Mouse (Mus musculus): Measurements from ENCODE around the gene Cabcoco1.

The Cabcoco1 gene

DNA sequence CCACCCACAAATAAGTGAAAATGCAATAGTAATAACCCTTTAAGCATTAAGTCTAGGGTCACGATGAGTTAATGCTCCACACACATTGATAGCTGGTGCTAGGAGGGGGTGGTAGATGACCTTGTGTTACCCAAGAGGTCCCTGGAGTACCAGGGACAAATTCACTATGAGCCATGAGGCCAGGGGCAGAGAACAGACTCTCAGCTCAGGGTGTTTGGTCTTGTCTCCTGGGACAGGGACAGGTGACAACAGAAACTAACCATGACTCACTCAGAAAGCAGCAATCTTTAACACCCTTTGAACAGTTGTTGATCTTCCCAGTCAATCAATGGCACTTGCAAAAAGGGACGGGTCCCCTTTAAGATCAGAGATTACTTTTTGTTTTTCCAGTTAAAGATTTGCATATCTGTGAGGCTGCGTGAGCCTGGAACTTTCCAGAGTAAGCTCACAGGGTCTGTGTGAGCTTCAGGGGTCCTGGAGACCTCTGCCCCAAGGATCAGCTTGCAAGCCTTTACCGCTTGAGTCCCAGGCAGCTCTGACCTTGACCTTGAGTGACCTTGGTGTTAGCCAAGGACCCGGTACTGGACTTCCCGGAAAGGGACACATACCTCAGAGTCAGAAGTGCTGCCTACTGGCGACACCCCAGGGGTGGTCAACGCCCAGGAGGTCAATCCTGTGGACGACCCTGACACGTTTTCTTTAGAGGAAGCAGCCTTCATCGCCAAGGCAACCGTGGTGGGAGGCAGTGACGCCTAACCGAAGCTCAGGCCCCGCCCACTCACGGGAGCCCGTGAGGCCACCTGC is at the start of gene Cabcoco1:
Gene Cabcoco1 (minus strand): TSS at position 758 of the 804 bp plus-strand sequence.
- DNase-seq (ENCODE audit: low read depth, low spot score), result peak; percentile 94
- no peaks in the 10 kb centered on the region for H3K27me3 ChIP-seq (ENCODE audit: control insufficient read depth, insufficient read depth, low read length, poor library complexity, severe bottlenecking)
- no peaks in the 10 kb centered on the region for H3K36me3 ChIP-seq (ENCODE audit: control insufficient read depth, insufficient read depth, low read length, poor library complexity, severe bottlenecking)

DNA sequence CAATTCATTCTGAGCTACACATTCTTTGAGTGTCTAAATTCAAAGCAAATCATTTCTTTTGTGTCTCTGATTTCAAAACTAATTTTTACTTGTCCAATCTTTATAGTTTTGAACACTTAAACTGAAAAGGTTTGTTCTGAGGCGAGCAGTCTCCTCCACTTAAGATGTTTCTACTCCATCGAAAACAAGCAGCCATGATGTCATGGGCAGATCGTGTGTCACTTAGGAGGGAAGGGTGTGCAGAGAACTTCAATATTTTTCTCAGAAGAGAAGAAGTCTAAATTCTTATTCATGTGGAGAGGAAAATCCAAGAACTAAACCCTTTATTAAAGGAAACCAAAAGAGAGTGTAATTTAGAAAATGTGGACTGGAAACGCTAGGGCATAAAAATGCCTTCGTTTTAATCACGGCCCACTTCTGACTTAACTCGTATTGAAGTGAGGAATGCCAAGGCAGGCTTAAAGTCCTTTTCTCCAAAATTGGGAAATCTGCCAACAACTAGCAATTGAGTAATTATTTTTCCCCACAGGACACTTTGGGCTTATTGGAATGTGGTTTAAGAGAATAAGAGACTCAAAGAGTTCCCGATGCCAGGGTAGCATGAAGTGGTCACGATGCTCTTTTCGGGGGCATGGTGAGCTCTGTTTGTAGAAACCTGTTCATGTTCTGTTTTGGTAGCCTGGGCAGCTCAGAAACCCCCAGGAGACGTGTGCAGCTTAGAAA is 48.0 kb upstream of the Cabcoco1 start:
- Histone ChIP-seq H3K27me3 (ENCODE audit: control insufficient read depth, insufficient read depth, low read length, poor library complexity, severe bottlenecking) (no peaks in the 10 kb centered on the region), H3K36me3 (ENCODE audit: control insufficient read depth, insufficient read depth, low read length, poor library complexity, severe bottlenecking) (no peaks in the 10 kb centered on the region)
- no peak for DNase-seq (ENCODE audit: low read depth, low spot score)

DNA sequence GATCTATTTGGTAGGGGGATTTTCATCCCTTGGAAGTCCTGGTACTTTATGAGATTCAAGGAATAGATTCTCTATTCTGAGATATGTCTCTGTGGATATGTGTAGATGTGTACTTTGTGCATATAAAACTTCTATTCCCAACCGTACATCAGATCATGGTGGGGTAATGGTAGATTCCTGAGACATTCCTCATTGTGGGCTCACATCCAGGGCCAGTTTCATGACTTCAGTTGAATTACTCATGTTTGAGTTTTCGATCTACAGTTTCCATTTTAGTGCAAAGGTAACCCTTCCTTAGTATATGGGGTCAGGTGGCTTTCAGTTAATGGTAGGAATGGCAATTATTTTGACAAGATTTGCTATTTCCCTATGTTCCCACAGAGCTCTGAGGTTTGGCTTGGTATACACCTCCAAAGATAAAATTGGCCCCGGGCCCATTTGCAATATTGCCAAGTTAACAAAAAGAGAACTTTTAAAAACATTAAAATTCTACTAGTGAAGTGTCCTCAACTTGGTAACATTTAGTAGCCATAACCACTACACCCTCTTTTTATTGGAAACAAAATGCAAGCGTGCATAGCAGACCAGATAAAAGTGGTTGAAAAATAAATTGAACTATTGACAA is 45.8 kb upstream of the Cabcoco1 start:
- no peaks in the 10 kb centered on the region for H3K36me3 ChIP-seq (ENCODE audit: control insufficient read depth, insufficient read depth, low read length, poor library complexity, severe bottlenecking)
- no peak for DNase-seq (ENCODE audit: low read depth, low spot score)
- no peaks in the 10 kb centered on the region for H3K27me3 ChIP-seq (ENCODE audit: control insufficient read depth, insufficient read depth, low read length, poor library complexity, severe bottlenecking)

DNA sequence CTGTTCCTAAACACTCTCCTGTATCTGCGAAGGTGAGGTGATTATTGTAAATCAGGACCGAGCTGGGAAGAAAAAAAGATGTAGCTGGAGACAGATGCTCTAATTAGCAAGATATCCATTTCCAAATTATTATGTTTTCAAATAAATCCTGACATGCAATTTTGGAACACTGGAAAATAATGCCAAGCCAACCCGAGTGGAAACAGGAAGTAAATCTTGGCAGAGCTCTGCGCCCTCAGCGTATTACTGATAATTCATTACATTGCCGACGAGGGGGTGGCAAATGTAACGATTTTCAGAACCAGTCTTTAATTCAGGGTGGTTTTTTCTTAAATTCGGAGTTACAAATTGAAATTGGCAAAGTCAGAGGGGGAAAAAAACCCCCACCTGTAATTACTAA is 35.6 kb upstream of the Cabcoco1 start:
- Histone ChIP-seq H3K27me3 (ENCODE audit: control insufficient read depth, insufficient read depth, low read length, poor library complexity, severe bottlenecking) (no peaks in the 10 kb centered on the region), H3K36me3 (ENCODE audit: control insufficient read depth, insufficient read depth, low read length, poor library complexity, severe bottlenecking) (no peaks in the 10 kb centered on the region)
- no peak for DNase-seq (ENCODE audit: low read depth, low spot score)

DNA sequence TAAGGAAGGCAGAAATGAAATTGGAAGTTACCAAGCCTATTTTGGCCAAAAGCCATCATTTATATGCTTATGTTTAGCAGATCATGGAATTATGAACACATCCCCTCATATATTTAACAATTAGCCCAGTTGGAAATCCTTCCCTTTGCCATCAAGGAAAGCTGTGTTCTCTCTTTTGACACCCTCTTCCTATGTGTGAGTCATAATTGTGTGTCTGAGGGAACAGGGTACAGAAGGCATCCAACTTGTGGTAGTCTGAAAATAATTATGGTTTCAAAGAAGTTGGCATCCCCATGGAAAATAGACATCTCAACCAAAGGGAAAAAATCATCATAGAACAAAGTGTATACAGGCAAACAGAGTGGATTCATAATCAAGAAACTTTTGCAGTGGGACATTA is 26.5 kb upstream of the Cabcoco1 start:
- H3K27me3 ChIP-seq (ENCODE audit: control insufficient read depth, insufficient read depth, low read length, poor library complexity, severe bottlenecking), result no peaks in the 10 kb centered on the region
- DNase-seq (ENCODE audit: low read depth, low spot score), result no peak
- no peaks in the 10 kb centered on the region for H3K36me3 ChIP-seq (ENCODE audit: control insufficient read depth, insufficient read depth, low read length, poor library complexity, severe bottlenecking)

DNA sequence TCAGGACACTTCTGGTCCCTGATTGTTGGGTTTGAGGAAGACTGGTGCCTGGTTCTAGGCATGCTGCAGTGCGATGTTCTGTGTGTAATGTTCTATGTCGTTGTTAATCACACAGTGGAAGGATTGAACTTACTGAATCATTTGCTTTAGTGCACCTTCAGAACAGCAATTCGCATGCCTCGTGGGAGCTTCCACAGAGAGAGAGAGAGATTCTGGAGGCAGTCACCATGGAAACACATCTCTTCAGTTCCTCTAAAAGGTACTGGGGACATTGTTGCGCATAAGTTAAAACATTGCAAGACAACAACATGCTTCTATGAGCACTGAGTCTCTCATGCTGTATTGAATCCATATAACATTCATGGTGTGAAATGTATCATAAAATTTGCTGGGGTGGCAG is 20.6 kb upstream of the Cabcoco1 start:
- DNase-seq (ENCODE audit: low read depth, low spot score), result no peak
- Histone ChIP-seq H3K36me3 (ENCODE audit: control insufficient read depth, insufficient read depth, low read length, poor library complexity, severe bottlenecking) (no peaks in the 10 kb centered on the region), H3K27me3 (ENCODE audit: control insufficient read depth, insufficient read depth, low read length, poor library complexity, severe bottlenecking) (no peaks in the 10 kb centered on the region)

DNA sequence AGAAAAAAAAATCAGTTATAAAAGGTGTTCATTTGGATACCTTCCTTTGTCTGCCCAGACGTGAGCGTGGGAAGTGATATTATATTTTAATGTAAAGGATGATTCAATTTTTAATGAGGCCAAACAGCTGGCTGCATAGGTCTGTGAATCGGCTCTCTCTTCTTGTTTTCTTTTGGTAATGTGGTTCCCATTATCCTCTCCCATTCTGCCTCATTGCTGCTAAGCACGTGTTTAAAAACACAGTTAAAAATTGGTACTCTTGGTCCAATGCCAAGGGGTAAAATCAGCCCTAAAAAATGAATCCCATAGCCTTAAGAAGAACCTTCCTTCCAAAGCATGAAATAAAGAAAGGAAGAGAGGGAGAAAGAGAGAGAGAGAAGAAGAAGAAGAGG is 17.1 kb upstream of the Cabcoco1 start:
- no peaks in the 10 kb centered on the region for H3K27me3 ChIP-seq (ENCODE audit: control insufficient read depth, insufficient read depth, low read length, poor library complexity, severe bottlenecking)
- no peak for DNase-seq (ENCODE audit: low read depth, low spot score)
- H3K36me3 ChIP-seq (ENCODE audit: control insufficient read depth, insufficient read depth, low read length, poor library complexity, severe bottlenecking), result no peaks in the 10 kb centered on the region

DNA sequence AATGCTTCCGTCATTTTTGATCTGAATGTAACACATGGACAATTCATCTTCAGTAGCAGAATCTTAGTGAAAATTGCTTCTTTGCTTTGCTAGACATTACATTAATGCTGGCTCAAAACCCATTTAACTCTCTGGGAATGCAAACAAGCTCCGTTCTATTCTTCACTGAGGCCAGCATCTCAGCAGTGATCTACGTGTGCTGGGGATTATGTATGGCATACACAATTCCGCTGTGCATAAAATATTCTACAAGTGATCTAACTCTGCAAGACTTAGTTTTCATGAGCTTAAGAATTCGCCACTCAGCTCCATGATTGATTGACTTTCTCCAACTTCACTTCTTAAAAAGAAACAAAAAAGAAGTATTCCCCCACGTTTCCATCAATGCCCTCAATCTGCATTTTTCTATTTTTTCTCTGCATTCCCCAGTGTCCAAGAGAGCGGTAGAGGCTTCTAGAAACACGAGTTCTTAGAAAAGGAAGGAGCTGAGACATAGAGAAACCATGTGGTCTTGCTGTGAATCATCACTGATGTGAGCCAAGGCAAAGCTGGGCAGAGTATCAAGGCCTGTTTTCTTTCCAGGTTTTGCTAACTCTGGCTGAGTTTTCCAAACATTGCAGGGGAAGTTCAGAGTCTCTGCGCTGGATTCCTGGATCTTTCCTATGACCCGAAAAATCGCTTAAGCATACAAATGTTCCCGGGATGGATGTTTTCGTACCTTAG is 16.6 kb upstream of the Cabcoco1 start:
- no peak for DNase-seq (ENCODE audit: low read depth, low spot score)
- Histone ChIP-seq H3K36me3 (ENCODE audit: control insufficient read depth, insufficient read depth, low read length, poor library complexity, severe bottlenecking) (no peaks in the 10 kb centered on the region), H3K27me3 (ENCODE audit: control insufficient read depth, insufficient read depth, low read length, poor library complexity, severe bottlenecking) (no peaks in the 10 kb centered on the region)

DNA sequence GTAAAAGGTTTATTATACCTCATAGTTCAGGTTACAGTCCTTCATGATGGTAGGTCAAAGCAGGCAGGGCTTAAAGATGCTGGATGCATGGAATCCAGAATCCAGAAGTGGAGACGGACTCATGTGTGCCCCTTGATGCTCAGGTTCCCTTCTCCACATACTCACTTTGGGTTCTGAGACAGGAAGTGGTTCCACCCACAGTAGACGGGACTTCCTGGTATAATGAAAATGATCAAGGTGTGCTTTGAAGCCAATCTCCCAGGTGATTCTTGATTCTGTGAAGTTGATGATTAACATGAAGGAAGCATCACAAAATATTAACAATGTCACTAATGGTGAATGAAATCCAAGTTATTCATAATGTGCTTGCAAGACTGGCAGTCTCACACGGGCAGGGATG is 12.0 kb upstream of the Cabcoco1 start:
- peak; percentile 3 for DNase-seq (ENCODE audit: low read depth, low spot score)
- no peaks in the 10 kb centered on the region for H3K36me3 ChIP-seq (ENCODE audit: control insufficient read depth, insufficient read depth, low read length, poor library complexity, severe bottlenecking)
- no peaks in the 10 kb centered on the region for H3K27me3 ChIP-seq (ENCODE audit: control insufficient read depth, insufficient read depth, low read length, poor library complexity, severe bottlenecking)

DNA sequence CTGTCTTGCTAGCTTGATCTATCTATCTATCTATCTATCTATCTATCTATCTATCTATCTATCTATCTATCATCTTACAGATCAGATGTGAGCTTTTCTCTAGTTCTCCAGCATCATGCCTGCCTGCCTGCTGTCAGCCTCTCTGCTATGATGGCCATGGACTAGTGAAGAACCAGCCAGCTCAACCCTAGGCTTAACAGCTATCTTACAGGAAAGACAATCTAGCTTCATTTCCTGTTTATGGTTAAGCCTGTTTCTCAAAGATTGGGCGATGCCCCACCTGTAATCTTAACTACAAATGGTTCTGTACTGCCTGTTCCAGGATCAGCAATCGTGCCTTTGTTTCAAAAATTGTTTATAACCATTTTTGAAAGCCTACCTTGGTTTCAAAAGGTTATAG is 10.9 kb upstream of the Cabcoco1 start:
- Histone ChIP-seq H3K36me3 (ENCODE audit: control insufficient read depth, insufficient read depth, low read length, poor library complexity, severe bottlenecking) (no peaks in the 10 kb centered on the region), H3K27me3 (ENCODE audit: control insufficient read depth, insufficient read depth, low read length, poor library complexity, severe bottlenecking) (no peaks in the 10 kb centered on the region)
- peak; percentile 2 for DNase-seq (ENCODE audit: low read depth, low spot score)

DNA sequence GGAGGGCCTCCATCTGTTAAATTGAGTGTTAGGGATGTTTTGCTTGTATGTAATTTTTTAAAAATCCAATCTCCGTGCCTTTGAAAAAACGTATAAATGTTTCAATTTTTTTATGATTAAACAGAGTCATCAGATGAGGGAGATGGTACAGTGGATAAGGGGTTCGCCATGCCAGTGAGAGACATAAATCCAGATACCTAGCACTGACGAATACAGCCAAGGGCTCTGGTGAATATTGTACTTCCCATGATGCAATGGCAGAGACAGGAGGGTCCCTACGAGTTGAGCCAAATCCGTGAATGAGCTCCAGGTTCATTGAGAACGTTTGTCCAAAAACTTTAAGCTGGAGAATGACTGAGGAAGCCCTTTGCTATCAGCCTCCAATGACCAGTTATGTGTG is 9.6 kb upstream of the Cabcoco1 start:
- no peaks in the 10 kb centered on the region for H3K27me3 ChIP-seq (ENCODE audit: control insufficient read depth, insufficient read depth, low read length, poor library complexity, severe bottlenecking)
- H3K36me3 ChIP-seq (ENCODE audit: control insufficient read depth, insufficient read depth, low read length, poor library complexity, severe bottlenecking), result no peaks in the 10 kb centered on the region
- no peak for DNase-seq (ENCODE audit: low read depth, low spot score)

DNA sequence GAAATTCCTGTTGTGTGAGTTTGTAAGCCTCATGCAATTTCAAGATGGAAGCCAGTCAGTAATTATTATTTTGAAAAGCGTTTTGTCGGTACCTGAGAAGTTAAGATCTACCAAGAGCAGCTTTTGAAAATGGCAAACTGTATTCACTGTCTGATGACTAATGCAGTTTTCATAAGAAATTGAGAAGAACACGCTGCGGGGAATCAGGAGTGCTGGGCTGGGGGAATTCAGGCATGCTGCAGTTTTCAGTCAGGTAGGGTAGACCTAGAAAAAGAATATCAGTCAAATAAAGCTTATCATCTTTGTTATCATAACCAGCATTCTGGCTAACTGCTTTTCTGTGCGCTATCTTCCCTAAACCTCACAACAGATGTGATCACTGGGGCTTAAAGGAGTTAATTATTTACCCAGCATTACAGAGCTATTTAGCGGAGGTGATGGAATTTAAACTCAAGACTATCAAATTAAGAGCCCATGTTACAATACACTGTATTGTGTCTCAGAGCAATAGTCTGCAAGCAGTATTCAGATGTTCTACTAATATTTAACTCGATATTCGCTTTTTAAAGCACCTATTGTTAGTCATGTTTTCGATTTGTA is 9.1 kb upstream of the Cabcoco1 start:
- no peak for DNase-seq (ENCODE audit: low read depth, low spot score)
- Histone ChIP-seq H3K27me3 (ENCODE audit: control insufficient read depth, insufficient read depth, low read length, poor library complexity, severe bottlenecking) (no peaks in the 10 kb centered on the region), H3K36me3 (ENCODE audit: control insufficient read depth, insufficient read depth, low read length, poor library complexity, severe bottlenecking) (no peaks in the 10 kb centered on the region)

DNA sequence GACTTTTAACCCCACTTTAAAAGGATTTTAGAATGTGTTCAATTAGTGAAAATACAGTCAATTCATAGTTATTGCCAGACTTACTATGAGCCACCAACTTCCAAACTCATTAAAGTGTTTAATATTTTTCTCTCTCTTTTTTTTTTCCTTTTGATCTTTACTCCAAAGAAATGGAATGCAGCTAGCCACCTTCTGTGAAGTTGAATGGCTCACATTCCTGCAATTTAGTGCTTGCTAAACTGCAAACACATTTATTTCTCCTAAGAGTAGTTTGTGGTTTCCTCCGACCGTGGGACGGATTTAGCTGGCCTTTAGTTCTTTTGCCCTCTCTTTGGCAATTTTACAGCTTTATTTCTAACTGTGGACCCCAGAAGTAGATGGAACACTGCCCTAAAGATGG is 1.4 kb upstream of the Cabcoco1 start:
- no peak for DNase-seq (ENCODE audit: low read depth, low spot score)
- H3K27me3 ChIP-seq (ENCODE audit: control insufficient read depth, insufficient read depth, low read length, poor library complexity, severe bottlenecking), result no peaks in the 10 kb centered on the region
- H3K36me3 ChIP-seq (ENCODE audit: control insufficient read depth, insufficient read depth, low read length, poor library complexity, severe bottlenecking), result no peaks in the 10 kb centered on the region

DNA sequence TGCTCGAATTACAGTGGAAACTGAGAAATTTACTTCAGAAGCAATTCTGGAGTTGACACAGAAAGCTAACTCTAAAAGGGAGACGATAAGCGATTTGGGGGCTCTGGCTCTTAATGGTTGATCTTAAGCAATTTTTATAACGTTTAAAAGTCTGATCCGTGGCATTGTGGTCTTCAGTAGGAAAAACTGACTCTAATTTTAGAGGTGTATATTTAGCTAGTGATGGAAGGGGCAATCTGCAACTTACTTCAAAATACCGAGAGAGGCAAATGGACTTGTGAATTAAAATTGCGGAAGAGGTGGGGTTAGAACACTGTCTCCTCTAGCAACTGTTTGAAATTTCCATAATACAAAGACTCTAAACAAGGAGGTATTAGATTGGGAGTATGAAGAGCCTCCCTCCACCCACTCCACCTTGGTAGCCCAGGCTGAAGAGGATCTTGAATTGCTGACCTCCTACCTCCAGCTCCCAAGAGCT is 286 bp upstream of the Cabcoco1 start:
- DNase-seq (ENCODE audit: low read depth, low spot score), result peak; percentile 67
- no peaks in the 10 kb centered on the region for H3K27me3 ChIP-seq (ENCODE audit: control insufficient read depth, insufficient read depth, low read length, poor library complexity, severe bottlenecking)
- H3K36me3 ChIP-seq (ENCODE audit: control insufficient read depth, insufficient read depth, low read length, poor library complexity, severe bottlenecking), result no peaks in the 10 kb centered on the region
